In the genomic region with DNA sequence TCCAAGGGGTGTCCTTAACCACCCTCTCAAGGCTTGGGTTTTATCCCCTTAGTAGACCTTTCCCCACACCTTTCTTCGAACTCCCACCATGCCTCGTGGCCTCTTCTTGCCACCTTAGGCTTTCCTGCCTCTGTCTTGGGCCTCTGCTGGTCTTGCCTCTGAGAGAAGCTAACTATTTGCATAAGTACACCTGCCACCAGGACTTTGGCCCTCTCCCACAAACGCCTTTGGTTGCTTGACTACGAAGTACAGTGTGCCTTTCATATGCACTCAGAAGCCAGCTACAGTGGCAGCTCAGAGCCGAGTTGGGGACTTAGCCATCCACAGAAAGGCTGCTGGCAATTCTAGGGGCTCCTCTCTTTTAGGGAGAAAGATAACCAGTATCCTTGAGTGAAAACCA, we compare ENCODE assay signal across 18 mouse cellular contexts. TPM values are rescaled to one million over a fixed set of nuclear protein-coding genes. Genes with fewer than 3 reads are reported as not detected.
DNase-seq lines count a peak whose midpoint lies in the region; ATAC-seq and TF ChIP-seq lines count a peak whose summit lies in the region.
"Had no signal": no experiment of that assay in that cellular context is flagged by ENCODE, and none has a peak within 500 bp of the region (broad histone marks: within the 10 kb centered on the region; RNA-seq: fewer than 3 reads in every experiment).

No protein-coding gene starts in this region.

- H3K4me1 ChIP-seq in kidney, embryonic 15.5 days, result peaks cover 16% of the 10 kb centered on the region
- H3K4me1 ChIP-seq in intestine, embryonic 16.5 days (ENCODE audit: control insufficient read depth, insufficient read depth, low read length), result peaks cover 26% of the 10 kb centered on the region
- no peaks in the 10 kb centered on the region for H3K4me1 ChIP-seq in stomach, embryonic 16.5 days (ENCODE audit: control insufficient read depth, insufficient read depth, low read length)
- H3K4me1 ChIP-seq in heart, embryonic 12.5 days (replicated peaks), result peaks cover 8% of the 10 kb centered on the region
- H3K4me1 ChIP-seq: lung, embryonic 15.5 days had no signal

- no peaks in the 10 kb centered on the region for H3K27me3 ChIP-seq in kidney, embryonic 15.5 days
- H3K27me3 ChIP-seq in intestine, embryonic 16.5 days (replicated peaks; ENCODE audit: control insufficient read depth, insufficient read depth, low read length), result no peaks in the 10 kb centered on the region
- no peaks in the 10 kb centered on the region for H3K27me3 ChIP-seq in stomach, embryonic 16.5 days (ENCODE audit: control insufficient read depth, insufficient read depth, low read length)
- 0 out of 2 replicates have a peak, but pooled peaks cover 6% of the 10 kb centered on the region for H3K27me3 ChIP-seq in heart, embryonic 12.5 days (replicated peaks)
- H3K27me3 ChIP-seq: forebrain, embryonic 13.5 days; hindbrain, embryonic 13.5 days; liver, embryonic 15.5 days; lung, embryonic 15.5 days; midbrain, embryonic 15.5 days; neural tube, embryonic 15.5 days had no signal

- ATAC-seq in kidney, embryonic 15.5 days (replicated peaks; ENCODE audit: low FRiP score), result no peak
- ATAC-seq in intestine, embryonic 16.5 days, result peak; percentile 90
- ATAC-seq in stomach, embryonic 16.5 days (ENCODE audit: insufficient read depth, low FRiP score), result peak; percentile 64; the same call in 1 of the 2 replicates
- no peak for ATAC-seq in heart, embryonic 12.5 days (ENCODE audit: insufficient number of reproducible peaks, low FRiP score)
- ATAC-seq: forebrain, embryonic 13.5 days; midbrain, embryonic 15.5 days had no signal

- no peak overlapping the region for H3K27ac ChIP-seq in kidney, embryonic 15.5 days
- peak overlapping the region; percentile 65; the same call in 1 of the 2 replicates for H3K27ac ChIP-seq in layer of hippocampus, adult 2 months
- peak overlapping the region; percentile 68 for H3K27ac ChIP-seq in intestine, embryonic 16.5 days (ENCODE audit: low read length)
- H3K27ac ChIP-seq in stomach, embryonic 16.5 days (ENCODE audit: low read length), result no peak overlapping the region
- no peak overlapping the region for H3K27ac ChIP-seq in heart, embryonic 12.5 days (ENCODE audit: poor library complexity, severe bottlenecking)
- H3K27ac ChIP-seq: forebrain, embryonic 13.5 days; hindbrain, embryonic 13.5 days; liver, embryonic 15.5 days; lung, embryonic 15.5 days; midbrain, embryonic 10.5 days; midbrain, embryonic 15.5 days; neural tube, embryonic 15.5 days had no signal

- no peak for TF ChIP-seq CTCF in layer of hippocampus, adult 2 months (conservative IDR thresholded peaks at IDR 0.05)

- H3K4me2 ChIP-seq in kidney, embryonic 15.5 days, result no peak overlapping the region
- no peak overlapping the region for H3K4me2 ChIP-seq in intestine, embryonic 16.5 days (ENCODE audit: low read depth, low read length)
- H3K4me2 ChIP-seq in stomach, embryonic 16.5 days (ENCODE audit: low read depth, low read length), result no peak overlapping the region
- H3K4me2 ChIP-seq in heart, embryonic 12.5 days, result no peak overlapping the region
- H3K4me2 ChIP-seq: forebrain, embryonic 13.5 days; heart, embryonic 11.5 days; hindbrain, embryonic 13.5 days; liver, embryonic 15.5 days; lung, embryonic 15.5 days; midbrain, embryonic 15.5 days; neural tube, embryonic 15.5 days had no signal

- DNase-seq in kidney, adult 11 months, result peak; percentile 48
- DNase-seq in layer of hippocampus, adult 2 months (ENCODE audit: low spot score in 2 of 2), result no peak
- DNase-seq in layer of hippocampus, postnatal 36 days, result no peak
- DNase-seq in thymus, postnatal 25 days, result no peak
- DNase-seq: heart, adult 11 months; left cerebral cortex, postnatal 4 days had no signal

- no peak overlapping the region for H3K4me3 ChIP-seq in kidney, embryonic 15.5 days (replicated peaks)
- H3K4me3 ChIP-seq in layer of hippocampus, adult 2 months, result no peak overlapping the region
- H3K4me3 ChIP-seq in intestine, embryonic 16.5 days (ENCODE audit: low read length), result no peak overlapping the region
- H3K4me3 ChIP-seq in stomach, embryonic 16.5 days (replicated peaks; ENCODE audit: low read length), result no peak overlapping the region
- no peak overlapping the region for H3K4me3 ChIP-seq in heart, embryonic 12.5 days
- H3K4me3 ChIP-seq: forebrain, embryonic 13.5 days; hindbrain, embryonic 13.5 days; liver, embryonic 15.5 days; lung, embryonic 15.5 days; midbrain, embryonic 10.5 days; midbrain, embryonic 15.5 days; neural tube, embryonic 15.5 days had no signal

- WGBS in kidney, embryonic 15.5 days, result 88% methylated on average over 5 of the region's 5 CpGs
- 71% methylated on average over 5 of the region's 5 CpGs for WGBS in intestine, embryonic 16.5 days
- WGBS in stomach, embryonic 16.5 days, result 78% methylated on average over 5 of the region's 5 CpGs
- 79% methylated on average over 5 of the region's 5 CpGs for WGBS in heart, embryonic 12.5 days

- no peaks in the 10 kb centered on the region for H3K9me3 ChIP-seq in kidney, embryonic 15.5 days (replicated peaks)
- H3K9me3 ChIP-seq in intestine, embryonic 16.5 days (ENCODE audit: control insufficient read depth, low read length), result no peaks in the 10 kb centered on the region
- H3K9me3 ChIP-seq in stomach, embryonic 16.5 days (replicated peaks; ENCODE audit: control insufficient read depth, low read length), result no peaks in the 10 kb centered on the region
- H3K9me3 ChIP-seq in heart, embryonic 12.5 days (replicated peaks), result no peaks in the 10 kb centered on the region
- H3K9me3 ChIP-seq: forebrain, embryonic 13.5 days; hindbrain, embryonic 13.5 days; liver, embryonic 15.5 days; lung, embryonic 15.5 days; midbrain, embryonic 10.5 days; midbrain, embryonic 15.5 days; neural tube, embryonic 15.5 days had no signal

- H3K9ac ChIP-seq in kidney, embryonic 15.5 days, result no peak overlapping the region
- H3K9ac ChIP-seq in intestine, embryonic 16.5 days (ENCODE audit: low read depth, low read length), result no peak overlapping the region
- no peak overlapping the region for H3K9ac ChIP-seq in stomach, embryonic 16.5 days (ENCODE audit: low read length)
- no peak overlapping the region for H3K9ac ChIP-seq in heart, embryonic 12.5 days
- H3K9ac ChIP-seq: forebrain, embryonic 13.5 days; hindbrain, embryonic 13.5 days; liver, embryonic 15.5 days; lung, embryonic 15.5 days; midbrain, embryonic 15.5 days; neural tube, embryonic 15.5 days had no signal

- H3K36me3 ChIP-seq in kidney, embryonic 15.5 days, result no peaks in the 10 kb centered on the region
- H3K36me3 ChIP-seq in intestine, embryonic 16.5 days (ENCODE audit: control insufficient read depth, insufficient read depth, low read length), result no peaks in the 10 kb centered on the region
- no peaks in the 10 kb centered on the region for H3K36me3 ChIP-seq in stomach, embryonic 16.5 days (ENCODE audit: control insufficient read depth, insufficient read depth, low read length)
- no peaks in the 10 kb centered on the region for H3K36me3 ChIP-seq in heart, embryonic 12.5 days
- H3K36me3 ChIP-seq: hindbrain, embryonic 13.5 days; liver, embryonic 15.5 days; lung, embryonic 15.5 days; midbrain, embryonic 10.5 days; midbrain, embryonic 15.5 days; neural tube, embryonic 15.5 days had no signal

RNA-seq across cellular contexts. Expression of gene Camk2b, which starts 32.4 kb away (rescaled TPM):
- polyA plus RNA-seq in kidney, embryonic 15.5 days (2015; fragmentation: Nextera tagmentation; extraction: Ambion mirVana), result 4.3 and 4.5 TPM in 2 replicates
- 1,000 to 10,000 TPM; 1,149 to 1,215 TPM for total RNA-seq in layer of hippocampus, adult 2 months (2021)
- 1,000 to 10,000 TPM; 1,105 to 1,153 TPM for total RNA-seq in layer of hippocampus, postnatal 36 days (2021)
- 5.8 and 6.8 TPM in 2 replicates for polyA plus RNA-seq in intestine, embryonic 16.5 days (2015; fragmentation: Nextera tagmentation; extraction: Ambion mirVana)
- 4.5 and 6.0 TPM in 2 replicates for polyA plus RNA-seq in stomach, embryonic 16.5 days (2015; fragmentation: Nextera tagmentation; extraction: Ambion mirVana)
- polyA plus RNA-seq in heart, embryonic 12.5 days (2016; fragmentation: Nextera tagmentation; extraction: Ambion mirVana), result 2.2 and 2.5 TPM in 2 replicates

Comparison
In these comparisons a context has a peak if more than half of its experiments do, and no peak if none do; other contexts are left out.
1. ATAC-seq: peak in intestine, embryonic 16.5 days (single experiment) and stomach, embryonic 16.5 days (single experiment); none in kidney, embryonic 15.5 days (single experiment) and heart, embryonic 12.5 days (single experiment).
2. H3K27ac ChIP-seq: peak in layer of hippocampus, adult 2 months (single experiment) and intestine, embryonic 16.5 days (single experiment); none in kidney, embryonic 15.5 days (single experiment), stomach, embryonic 16.5 days (single experiment) and heart, embryonic 12.5 days (single experiment).